Mouse (Mus musculus) spleen, embryonic (tissue): Measurements from ENCODE around the gene Btd.

Source experiments
- CTCF ChIA-PET: fragments of 350-600 bp; sonication (Branson Sonifier 250); formaldehyde crosslinking; loops from one replicate; lab custom pipeline; 2022; lab: Charles Lee

Gene Btd

GRCm38 (mm10) chr14:31696206-31696984 is 55.6 kb downstream of the Btd start:
- CTCF ChIA-PET = interaction anchor here (0.6 to 1.0 kb wide), 2 partner anchors 9 to 33 kb away, joined by 3 to 4 read pairs; no protein-coding TSS in a partner anchor

- CTCF ChIA-PET = interaction anchor here (1.0 kb wide), 1 partner anchor 10 kb away, joined by 3 read pairs; no protein-coding TSS in a partner anchor
These were observed 56.1 kb downstream of the Btd start for GRCm38 (mm10) chr14:31696985-31697303.

GRCm38 (mm10) chr14:31697346-31697745 is 56.5 kb downstream of the Btd start:
- CTCF ChIA-PET = interaction anchor here (0.6 to 1.0 kb wide), 2 partner anchors 10 to 656 kb away, joined by 3 read pairs; no protein-coding TSS in a partner anchor

- CTCF ChIA-PET = interaction anchor here (0.6 kb wide), 1 partner anchor 656 kb away, joined by 3 read pairs; no protein-coding TSS in a partner anchor
These were observed 56.9 kb downstream of the Btd start for GRCm38 (mm10) chr14:31697755-31698154.

- CTCF ChIA-PET = interaction anchor here (0.9 kb wide), 1 partner anchor 13 kb away, joined by 3 read pairs; no protein-coding TSS in a partner anchor
These were observed 59.5 kb downstream of the Btd start for GRCm38 (mm10) chr14:31700376-31700775.

GRCm38 (mm10) chr14:31709343-31709742 is 68.5 kb downstream of the Btd start:
- CTCF ChIA-PET = no interaction called here

- CTCF ChIA-PET = interaction anchor here (0.6 kb wide), 1 partner anchor 112 kb away, joined by 7 read pairs; no protein-coding TSS in a partner anchor
These were observed 74.8 kb downstream of the Btd start for GRCm38 (mm10) chr14:31715669-31716068.

GRCm38 (mm10) chr14:31717360-31717759 is 76.5 kb downstream of the Btd start:
- CTCF ChIA-PET = no interaction called here
